Comparison of ENCODE assay signal across 8 mouse cellular contexts in genomic region chr8:85432168-85433016, GRCm38 (mm10). TPM values are rescaled to one million over a fixed set of nuclear protein-coding genes. Genes with fewer than 3 reads are reported as not detected.
DNase-seq lines count a peak whose midpoint lies in the region; ATAC-seq lines count a peak whose summit lies in the region.

Gene 4921524J17Rik, minus strand, starts transcription at chr8:85432833.

- peaks cover 21% of the 10 kb centered on the region for H3K4me1 ChIP-seq in hindbrain, embryonic 14.5 days (replicated peaks; ENCODE audit: control insufficient read depth, insufficient read depth, low read length)

- H3K9ac ChIP-seq in hindbrain, embryonic 14.5 days = peak within 1 kb of the TSS; percentile 77

- WGBS in hindbrain, embryonic 14.5 days = under 1% methylated on average over 80 of the region's 85 CpGs

- peak within 1 kb of the TSS; percentile 67 for H3K4me2 ChIP-seq in hindbrain, embryonic 14.5 days (replicated peaks)

- no peaks in the 10 kb centered on the region for H3K9me3 ChIP-seq in hindbrain, embryonic 14.5 days (ENCODE audit: control insufficient read depth, low read length)

- no peaks in the 10 kb centered on the region for H3K27me3 ChIP-seq in hindbrain, embryonic 14.5 days (ENCODE audit: control insufficient read depth, insufficient read depth, low read length)

- H3K4me3 ChIP-seq in hindbrain, embryonic 14.5 days (replicated peaks; ENCODE audit: low read length) = peak within 1 kb of the TSS; percentile 71

- DNase-seq in NIH3T3 (ENCODE audit: low read depth) = peak; percentile 99
- peak; percentile 98 to 99 for DNase-seq in cerebellum, postnatal 10 days
- DNase-seq in frontal cortex, postnatal 14 days (ENCODE audit: low spot score in 2 of 2) = peak; percentile 94 to 96
- peak; percentile 97 for DNase-seq in hindbrain, embryonic 14.5 days (ENCODE audit: low spot score)
- peak; percentile 96 to 97 for DNase-seq in layer of hippocampus, postnatal 36 days
- DNase-seq in lung, postnatal 36 days = peak; percentile 97
- peak; percentile 98 for DNase-seq in retina, postnatal 1 day
- peak; percentile 91 to 92 for DNase-seq in urinary bladder, adult 18-20 months (ENCODE audit: low spot score in 2 of 2)

- ATAC-seq in hindbrain, embryonic 14.5 days (ENCODE audit: low FRiP score) = peak; percentile 99

- H3K27ac ChIP-seq in hindbrain, embryonic 14.5 days = peak within 1 kb of the TSS; percentile 90

- H3K36me3 ChIP-seq in hindbrain, embryonic 14.5 days (replicated peaks; ENCODE audit: control insufficient read depth, insufficient read depth) = no peaks in the 10 kb centered on the region

RNA-seq across cellular contexts. Expression of gene 4921524J17Rik, which starts in this region (rescaled TPM):
- polyA plus RNA-seq in hindbrain, embryonic 14.5 days (2014; fragmentation: Nextera tagmentation; extraction: Ambion mirVana) = 35.7 and 46.9 TPM in 2 replicates
- 10 to 100 TPM; 16.8 to 17.1 TPM for total RNA-seq in layer of hippocampus, postnatal 36 days (2021)

Comparison
In these comparisons a context has a peak if more than half of its experiments do, and no peak if none do; other contexts are left out.
1. Peak in every context shown above with its lines: DNase-seq, ATAC-seq, H3K4me3 ChIP-seq and H3K27ac ChIP-seq.